Mouse (Mus musculus): ENCODE measurements around the gene Ppfia2.

DNA sequence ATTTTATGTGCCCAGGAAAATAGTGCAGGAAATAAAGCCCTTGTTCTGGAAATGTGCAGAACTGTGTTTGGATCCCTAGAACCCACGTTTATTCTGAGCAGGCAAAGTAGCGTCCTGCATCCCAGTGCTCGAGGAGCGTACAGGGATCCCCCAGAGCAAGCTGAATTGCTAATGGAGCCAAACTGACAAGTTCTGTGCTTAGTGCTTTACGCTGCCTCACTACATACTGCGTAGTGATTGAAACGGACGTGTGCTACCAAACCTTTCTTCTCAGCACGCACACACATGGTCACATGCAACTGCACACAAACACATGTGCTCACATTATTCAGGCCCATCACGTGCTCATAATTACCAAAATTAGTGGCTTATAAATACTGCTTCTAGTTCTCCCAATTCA lies 153.2 kb downstream of the Ppfia2 start:
- TF ChIP-seq CTCF (IDR thresholded peaks at IDR 0.05; ENCODE audit: control insufficient read depth, insufficient read depth, insufficient replicate concordance, low read depth, low read length) (no peak), POLR2A (IDR thresholded peaks at IDR 0.05; ENCODE audit: control insufficient read depth, low read depth, low read length) (no peak)

Measured in testis, adult 2 months (tissue).